ENCODE assay signal across 22 mouse cellular contexts in the genomic region with DNA sequence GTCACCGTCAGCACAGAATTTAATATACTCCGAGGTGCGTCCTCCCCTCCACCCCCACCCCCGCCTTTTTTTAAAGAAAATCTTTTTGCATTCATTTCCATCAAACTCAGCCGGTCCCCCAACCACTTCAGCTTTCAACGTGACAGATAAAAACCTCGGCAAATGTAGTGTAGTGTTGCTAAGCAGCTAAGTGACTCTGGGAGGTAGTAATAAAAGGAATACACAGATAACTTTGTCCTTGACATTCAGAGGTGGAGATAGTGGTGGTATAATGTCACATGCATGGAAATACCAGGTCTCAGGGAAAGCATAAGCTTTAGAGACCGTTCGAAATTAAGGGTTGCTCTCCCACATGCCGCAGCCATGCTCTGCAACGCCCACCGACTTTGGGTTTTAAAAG.
DNase-seq lines count a peak whose midpoint lies in the region; ATAC-seq and TF ChIP-seq lines count a peak whose summit lies in the region.
"Had no signal": no experiment of that assay in that cellular context is flagged by ENCODE, and none has a peak within 500 bp of the region (broad histone marks: within the 10 kb centered on the region; RNA-seq: fewer than 3 reads in every experiment).

No protein-coding gene starts in this region.

- WGBS in forebrain, embryonic 15.5 days: 71% methylated on average over 12 of the region's 12 CpGs
- WGBS in forebrain, embryonic 11.5 days: 84% methylated on average over 12 of the region's 12 CpGs
- 26% methylated on average over 12 of the region's 12 CpGs for WGBS in heart, embryonic 14.5 days
- WGBS in midbrain, embryonic 14.5 days: 65% methylated on average over 12 of the region's 12 CpGs
- WGBS in midbrain, embryonic 11.5 days: 79% methylated on average over 12 of the region's 12 CpGs
- WGBS in cerebellum, adult 2 months: 82% methylated on average over 12 of the region's 12 CpGs

- no peak for TF ChIP-seq CTCF in cerebellum, adult 2 months (IDR thresholded peaks at IDR 0.05; ENCODE audit: borderline replicate concordance, insufficient read depth, low read depth, low read length)

- H3K36me3 ChIP-seq in forebrain, embryonic 15.5 days: no peaks in the 10 kb centered on the region
- no peaks in the 10 kb centered on the region for H3K36me3 ChIP-seq in forebrain, embryonic 11.5 days (ENCODE audit: control insufficient read depth, insufficient read depth, low read length)
- H3K36me3 ChIP-seq in heart, embryonic 14.5 days (ENCODE audit: control insufficient read depth, insufficient read depth, low read length): no peaks in the 10 kb centered on the region
- H3K36me3 ChIP-seq in midbrain, embryonic 14.5 days (ENCODE audit: control insufficient read depth, insufficient read depth, low read length): no peaks in the 10 kb centered on the region
- no peaks in the 10 kb centered on the region for H3K36me3 ChIP-seq in midbrain, embryonic 11.5 days (ENCODE audit: control insufficient read depth, insufficient read depth, low read length)
- H3K36me3 ChIP-seq: embryonic facial prominence, embryonic 13.5 days; limb, embryonic 15.5 days had no signal

- no peaks in the 10 kb centered on the region for H3K9me3 ChIP-seq in forebrain, embryonic 15.5 days
- no peaks in the 10 kb centered on the region for H3K9me3 ChIP-seq in forebrain, embryonic 11.5 days (ENCODE audit: control insufficient read depth, low read length)
- 0 out of 2 replicates have a peak, but pooled peaks cover 4% of the 10 kb centered on the region for H3K9me3 ChIP-seq in heart, embryonic 14.5 days (ENCODE audit: control insufficient read depth, low read length)
- no peaks in the 10 kb centered on the region; the same call in 1 of the 2 replicates for H3K9me3 ChIP-seq in midbrain, embryonic 14.5 days (ENCODE audit: control insufficient read depth, low read length)
- H3K9me3 ChIP-seq in midbrain, embryonic 11.5 days (ENCODE audit: control insufficient read depth, low read length): no peaks in the 10 kb centered on the region
- H3K9me3 ChIP-seq: embryonic facial prominence, embryonic 13.5 days; limb, embryonic 15.5 days had no signal

- H3K4me3 ChIP-seq in forebrain, embryonic 15.5 days: no peak overlapping the region
- H3K4me3 ChIP-seq in forebrain, embryonic 11.5 days (ENCODE audit: low read depth, low read length): no peak overlapping the region
- H3K4me3 ChIP-seq in heart, embryonic 14.5 days (ENCODE audit: control insufficient read depth in 1 of 2, insufficient read depth in 1 of 2, low read depth in 1 of 2, low read length in 2 of 2): no peak overlapping the region
- no peak overlapping the region for H3K4me3 ChIP-seq in midbrain, embryonic 14.5 days (replicated peaks; ENCODE audit: low read depth, low read length)
- no peak overlapping the region for H3K4me3 ChIP-seq in midbrain, embryonic 11.5 days (ENCODE audit: low read depth, low read length)
- no peak overlapping the region for H3K4me3 ChIP-seq in cerebellum, adult 2 months (replicated peaks; ENCODE audit: insufficient read depth, low read depth, low read length)
- H3K4me3 ChIP-seq: embryonic facial prominence, embryonic 13.5 days; erythroblast, embryonic 14.5 days; gastrocnemius, adult 2 months; limb, embryonic 15.5 days had no signal

- peaks cover 3% of the 10 kb centered on the region; the same call in 1 of the 2 replicates for H3K4me1 ChIP-seq in forebrain, embryonic 15.5 days
- 0 out of 2 replicates have a peak, but pooled peaks cover under 1% of the 10 kb centered on the region for H3K4me1 ChIP-seq in forebrain, embryonic 11.5 days (replicated peaks; ENCODE audit: control insufficient read depth, insufficient read depth, low read length)
- H3K4me1 ChIP-seq in heart, embryonic 14.5 days (ENCODE audit: control insufficient read depth in 2 of 2, insufficient read depth in 2 of 2, low read length in 2 of 2): peaks cover 7 to 15% of the 10 kb centered on the region in 2 experiments
- peaks cover 3% of the 10 kb centered on the region; the same call in 1 of the 2 replicates for H3K4me1 ChIP-seq in midbrain, embryonic 14.5 days (ENCODE audit: control insufficient read depth, insufficient read depth, low read length)
- no peaks in the 10 kb centered on the region for H3K4me1 ChIP-seq in midbrain, embryonic 11.5 days (ENCODE audit: control insufficient read depth, insufficient read depth, low read length)
- H3K4me1 ChIP-seq in cerebellum, adult 2 months (ENCODE audit: control insufficient read depth, insufficient read depth, low read length): no peaks in the 10 kb centered on the region; the same call in 1 of the 2 replicates
- H3K4me1 ChIP-seq: embryonic facial prominence, embryonic 13.5 days; limb, embryonic 15.5 days had no signal

- no peak overlapping the region for H3K4me2 ChIP-seq in forebrain, embryonic 15.5 days (replicated peaks)
- H3K4me2 ChIP-seq in forebrain, embryonic 11.5 days (ENCODE audit: low read depth, low read length, severe bottlenecking): no peak overlapping the region
- peak overlapping the region; percentile 45 for H3K4me2 ChIP-seq in heart, embryonic 14.5 days (ENCODE audit: low read length)
- no peak overlapping the region for H3K4me2 ChIP-seq in midbrain, embryonic 14.5 days (ENCODE audit: low read length)
- no peak overlapping the region for H3K4me2 ChIP-seq in midbrain, embryonic 11.5 days
- H3K4me2 ChIP-seq: embryonic facial prominence, embryonic 13.5 days; limb, embryonic 15.5 days; lung, embryonic 14.5 days had no signal

- peak overlapping the region; percentile 60 for H3K27ac ChIP-seq in forebrain, embryonic 15.5 days (replicated peaks)
- H3K27ac ChIP-seq in forebrain, embryonic 11.5 days (ENCODE audit: low read depth, low read length): no peak overlapping the region
- peak overlapping the region in 1 of 2 experiments; percentile 50; a peak in 1 of 4 replicates for H3K27ac ChIP-seq in heart, embryonic 14.5 days (replicated peaks in 1 of 2; ENCODE audit: control insufficient read depth in 1 of 2, insufficient read depth in 1 of 2, low read depth in 2 of 2, low read length in 2 of 2)
- 0 out of 2 replicates have a peak overlapping the region, but pooled peaks have one; percentile 10 for H3K27ac ChIP-seq in midbrain, embryonic 14.5 days (replicated peaks; ENCODE audit: low read depth, low read length)
- no peak overlapping the region for H3K27ac ChIP-seq in midbrain, embryonic 11.5 days (ENCODE audit: low read depth, low read length)
- no peak overlapping the region for H3K27ac ChIP-seq in cerebellum, adult 2 months (ENCODE audit: insufficient read depth, low read length)
- H3K27ac ChIP-seq: embryonic facial prominence, embryonic 13.5 days; gastrocnemius, adult 2 months; hindbrain, postnatal 0 days; limb, embryonic 15.5 days; liver, embryonic 14.5 days had no signal

- H3K27me3 ChIP-seq in forebrain, embryonic 15.5 days: no peaks in the 10 kb centered on the region
- H3K27me3 ChIP-seq in forebrain, embryonic 11.5 days (ENCODE audit: control insufficient read depth, insufficient read depth, low read length): no peaks in the 10 kb centered on the region
- no peaks in the 10 kb centered on the region for H3K27me3 ChIP-seq in heart, embryonic 14.5 days (ENCODE audit: control insufficient read depth, insufficient read depth, low read length)
- no peaks in the 10 kb centered on the region for H3K27me3 ChIP-seq in midbrain, embryonic 14.5 days (ENCODE audit: control insufficient read depth, insufficient read depth, low read length)
- H3K27me3 ChIP-seq in midbrain, embryonic 11.5 days (ENCODE audit: control insufficient read depth, insufficient read depth, low read length): no peaks in the 10 kb centered on the region
- no peaks in the 10 kb centered on the region for H3K27me3 ChIP-seq in cerebellum, adult 2 months (ENCODE audit: control insufficient read depth, insufficient read depth, low read length)
- H3K27me3 ChIP-seq: limb, embryonic 15.5 days had no signal

- H3K9ac ChIP-seq in forebrain, embryonic 15.5 days (replicated peaks): no peak overlapping the region
- H3K9ac ChIP-seq in forebrain, embryonic 11.5 days (ENCODE audit: low read length): no peak overlapping the region
- no peak overlapping the region; the same call in 1 of the 2 replicates for H3K9ac ChIP-seq in heart, embryonic 14.5 days (ENCODE audit: low read length)
- no peak overlapping the region for H3K9ac ChIP-seq in midbrain, embryonic 14.5 days (replicated peaks; ENCODE audit: low read length)
- H3K9ac ChIP-seq in midbrain, embryonic 11.5 days (ENCODE audit: low read length): no peak overlapping the region
- H3K9ac ChIP-seq: embryonic facial prominence, embryonic 13.5 days; limb, embryonic 15.5 days; liver, embryonic 14.5 days; lung, embryonic 14.5 days had no signal

- intact Hi-C loops in heart, postnatal 25 days (cut with DNase I): no loop called here

- no peak for TF ChIP-seq POLR2A in cerebellum, adult 2 months (IDR thresholded peaks at IDR 0.05; ENCODE audit: borderline replicate concordance, insufficient read depth, low read length)

- DNase-seq in forebrain, embryonic 11.5 days (ENCODE audit: low spot score): no peak
- no peak for DNase-seq in heart, postnatal 25 days (ENCODE audit: low spot score)
- no peak for DNase-seq in midbrain, embryonic 14.5 days
- no peak for DNase-seq in midbrain, embryonic 11.5 days (ENCODE audit: low spot score, missing footprints)
- DNase-seq in cerebellum, adult 2 months: no peak
- DNase-seq: cerebellum, adult 8-10 months; cerebellum, postnatal 36 days; embryo, embryonic 11 days; gastrocnemius, adult 2 months; kidney, adult 9 months; kidney, postnatal 14 days; left cerebral cortex, postnatal 4 days; lung, embryonic 14.5 days had no signal

- 0 out of 2 replicates have a peak, but pooled peaks have one; percentile 4 for ATAC-seq in forebrain, embryonic 15.5 days (replicated peaks)
- ATAC-seq in forebrain, embryonic 11.5 days (replicated peaks; ENCODE audit: low FRiP score): no peak
- ATAC-seq in heart, embryonic 14.5 days (ENCODE audit: insufficient number of reproducible peaks, insufficient read depth, low FRiP score, low read depth): 0 out of 2 replicates have a peak, but pooled peaks have one; percentile 54
- no peak for ATAC-seq in midbrain, embryonic 14.5 days (ENCODE audit: low FRiP score, low TSS enrichment)
- no peak for ATAC-seq in midbrain, embryonic 11.5 days (ENCODE audit: low FRiP score)
- ATAC-seq: CD4-positive, CD25-positive, alpha-beta regulatory T cell, adult 4 months; hindbrain, postnatal 0 days; intestine, embryonic 16.5 days had no signal

Comparison
In these comparisons a context has a peak if more than half of its experiments do, and no peak if none do; other contexts are left out.
1. ATAC-seq: peak in forebrain, embryonic 15.5 days (single experiment) and heart, embryonic 14.5 days (single experiment); none in forebrain, embryonic 11.5 days (single experiment), midbrain, embryonic 14.5 days (single experiment) and midbrain, embryonic 11.5 days (single experiment).
2. H3K27ac ChIP-seq: peak in forebrain, embryonic 15.5 days (single experiment) and midbrain, embryonic 14.5 days (single experiment); none in forebrain, embryonic 11.5 days (single experiment), midbrain, embryonic 11.5 days (single experiment) and cerebellum, adult 2 months (single experiment).